Mouse (Mus musculus): ENCODE results near the gene Ndufa3. TPM values are rescaled to one million over a fixed set of nuclear protein-coding genes. Genes with fewer than 3 reads are reported as not detected.

Ndufa3 gene
- polyA plus RNA-seq, 1 experiment from 2014 or later: 367 TPM

DNA sequence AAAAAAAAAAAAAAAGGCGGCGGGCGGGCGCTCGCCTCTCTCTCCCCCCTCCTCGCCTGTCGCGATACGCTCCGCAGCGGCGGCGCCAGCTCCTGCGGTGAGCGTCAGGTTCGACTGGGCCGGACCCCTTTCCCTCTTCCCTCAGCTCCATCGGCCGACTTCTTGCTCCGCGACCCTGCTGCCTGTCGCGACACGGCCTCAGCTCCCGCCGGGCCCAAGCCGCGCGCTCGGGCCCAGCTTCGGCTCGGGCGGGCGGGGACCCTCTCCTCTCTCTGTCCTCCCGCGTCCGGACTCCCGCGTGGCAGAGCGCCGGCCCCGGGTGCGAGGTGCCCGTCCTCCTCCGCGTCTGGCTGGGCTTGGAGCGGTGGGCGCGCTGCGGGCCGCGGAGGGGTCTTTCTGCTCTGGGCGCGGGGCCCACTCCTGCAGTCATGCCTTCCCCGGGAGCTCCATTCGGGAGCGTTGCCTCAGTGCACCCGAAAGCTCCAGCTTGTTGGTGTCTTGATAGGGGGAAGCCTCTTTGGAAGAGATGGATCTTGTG is 28.4 kb downstream of the Ndufa3 start:
- ATAC-seq (ENCODE audit: insufficient number of reproducible peaks, insufficient read depth, low FRiP score, low TSS enrichment): no peak
- Histone ChIP-seq H3K4me2 (replicated peaks) (peak overlapping the region; percentile 86), H3K36me3 (peaks cover 36% of the 10 kb centered on the region), H3K4me3 (peak overlapping the region; percentile 98), H3K4me1 (peaks cover 27% of the 10 kb centered on the region), H3K27me3 (no peaks in the 10 kb centered on the region), H3K27ac (peak overlapping the region; percentile 97), H3K9me3 (no peaks in the 10 kb centered on the region), H3K9ac (peak overlapping the region; percentile 99)
- under 1% methylated on average over 45 of the region's 58 CpGs for WGBS

- ATAC-seq (ENCODE audit: insufficient number of reproducible peaks, insufficient read depth, low FRiP score, low TSS enrichment): no peak
- Histone ChIP-seq H3K4me3 (peak overlapping the region; percentile 98), H3K27me3 (no peaks in the 10 kb centered on the region), H3K4me2 (replicated peaks) (peak overlapping the region; percentile 86), H3K4me1 (peaks cover 27% of the 10 kb centered on the region), H3K27ac (peak overlapping the region; percentile 97; the same call in 1 of the 2 replicates), H3K36me3 (peaks cover 36% of the 10 kb centered on the region), H3K9me3 (no peaks in the 10 kb centered on the region), H3K9ac (peak overlapping the region; percentile 99)
- 17% methylated on average over 9 of the region's 9 CpGs for WGBS
Measured at GRCm38 (mm10) chr7:3646188-3646587, 29.0 kb downstream of the Ndufa3 start.

DNA sequence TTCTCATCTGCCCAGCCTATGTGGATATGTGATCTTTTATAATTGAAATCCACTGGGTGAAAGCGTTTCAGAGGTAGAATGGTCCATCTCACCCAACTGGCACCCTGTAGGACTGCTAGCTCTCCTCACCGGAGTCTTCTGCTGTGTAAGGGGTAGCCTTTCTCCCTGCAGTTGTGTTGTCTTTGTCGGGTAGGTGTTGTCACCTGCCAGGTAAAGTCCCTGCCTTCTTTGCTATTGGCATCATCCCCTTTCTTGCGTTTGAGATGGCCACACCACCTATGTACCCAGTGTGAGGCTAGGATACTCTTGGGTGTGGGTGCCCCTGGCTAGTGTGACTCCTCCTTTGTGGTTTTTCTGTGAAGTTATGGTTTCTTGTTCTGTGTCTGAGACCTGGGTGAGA is 29.5 kb downstream of the Ndufa3 start:
- WGBS: 73% methylated on average over 4 of the region's 4 CpGs
- Histone ChIP-seq H3K4me2 (replicated peaks) (peak overlapping the region; percentile 86), H3K4me1 (peaks cover 27% of the 10 kb centered on the region), H3K9ac (peak overlapping the region; percentile 99), H3K9me3 (no peaks in the 10 kb centered on the region), H3K27me3 (no peaks in the 10 kb centered on the region), H3K36me3 (peaks cover 36% of the 10 kb centered on the region), H3K27ac (no peak overlapping the region), H3K4me3 (peak overlapping the region; percentile 98)
- no peak for ATAC-seq (ENCODE audit: insufficient number of reproducible peaks, insufficient read depth, low FRiP score, low TSS enrichment)

GRCm38 (mm10) chr7:3656966-3657365 is 39.8 kb downstream of the Ndufa3 start:
- H3K9ac ChIP-seq: no peak overlapping the region
- H3K27me3 ChIP-seq: no peaks in the 10 kb centered on the region
- H3K4me3 ChIP-seq: no peak overlapping the region
- H3K27ac ChIP-seq: no peak overlapping the region
- no peak overlapping the region for H3K4me2 ChIP-seq (replicated peaks)
- H3K4me1 ChIP-seq: no peaks in the 10 kb centered on the region
- H3K9me3 ChIP-seq: no peaks in the 10 kb centered on the region
- H3K36me3 ChIP-seq: peaks cover 98% of the 10 kb centered on the region
- WGBS: 88% methylated on average over 4 of the region's 4 CpGs
- no peak for ATAC-seq (ENCODE audit: insufficient number of reproducible peaks, insufficient read depth, low FRiP score, low TSS enrichment)

DNA sequence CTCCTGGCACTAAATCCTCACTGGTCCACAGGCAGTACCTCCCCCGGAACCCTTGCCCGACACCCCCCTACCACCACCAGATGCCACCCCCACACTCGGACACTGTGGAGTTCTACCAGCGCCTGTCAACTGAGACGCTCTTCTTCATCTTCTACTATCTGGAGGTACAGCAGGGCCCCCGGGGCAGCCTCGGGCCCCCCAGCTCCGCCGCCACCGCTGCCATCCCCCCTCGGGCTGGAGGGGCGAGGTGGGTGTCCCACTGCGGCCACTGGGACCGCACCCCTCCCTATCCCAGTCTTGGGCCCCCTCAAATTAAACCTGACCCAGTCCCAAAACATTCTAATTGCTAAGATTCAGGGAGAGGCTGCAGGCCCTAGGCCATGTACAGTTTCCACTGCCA is 41.4 kb downstream of the Ndufa3 start:
- no peaks in the 10 kb centered on the region for H3K27me3 ChIP-seq
- no peak overlapping the region for H3K4me2 ChIP-seq (replicated peaks)
- no peak overlapping the region for H3K4me3 ChIP-seq
- peaks cover 2% of the 10 kb centered on the region for H3K4me1 ChIP-seq
- no peak for ATAC-seq (ENCODE audit: insufficient number of reproducible peaks, insufficient read depth, low FRiP score, low TSS enrichment)
- no peak overlapping the region for H3K9ac ChIP-seq
- H3K36me3 ChIP-seq: peaks cover 95% of the 10 kb centered on the region
- 97% methylated on average over 14 of the region's 14 CpGs for WGBS
- H3K9me3 ChIP-seq: no peaks in the 10 kb centered on the region
- H3K27ac ChIP-seq: no peak overlapping the region

- Histone ChIP-seq H3K36me3 (peaks cover 34% of the 10 kb centered on the region), H3K27ac (peak overlapping the region; percentile 88), H3K9me3 (no peaks in the 10 kb centered on the region), H3K27me3 (no peaks in the 10 kb centered on the region), H3K9ac (peak overlapping the region; percentile 79), H3K4me3 (peak overlapping the region; percentile 72), H3K4me1 (peaks cover 11% of the 10 kb centered on the region), H3K4me2 (replicated peaks) (peak overlapping the region; percentile 73)
- peak; percentile 11; the same call in 1 of the 2 replicates for ATAC-seq (ENCODE audit: insufficient number of reproducible peaks, insufficient read depth, low FRiP score, low TSS enrichment)
- WGBS: 35% methylated on average over 15 of the region's 15 CpGs
Measured at GRCm38 (mm10) chr7:3664524-3665214, 47.5 kb downstream of the Ndufa3 start.

GRCm38 (mm10) chr7:3665215-3666114 is 48.3 kb downstream of the Ndufa3 start, which contains the start of gene Leng1:
TSS of gene Leng1 (minus strand) at chr7:3665840.
- peaks cover 11% of the 10 kb centered on the region for H3K4me1 ChIP-seq
- H3K36me3 ChIP-seq: peaks cover 26% of the 10 kb centered on the region
- H3K4me3 ChIP-seq: peak within 1 kb of the TSS; percentile 72
- peak; percentile 97 for ATAC-seq (ENCODE audit: insufficient number of reproducible peaks, insufficient read depth, low FRiP score, low TSS enrichment)
- 4% methylated on average over 45 of the region's 45 CpGs for WGBS
- H3K27me3 ChIP-seq: no peaks in the 10 kb centered on the region
- no peaks in the 10 kb centered on the region for H3K9me3 ChIP-seq
- peak within 1 kb of the TSS; percentile 73 for H3K4me2 ChIP-seq (replicated peaks)
- H3K27ac ChIP-seq: peak within 1 kb of the TSS; percentile 88
- peak within 1 kb of the TSS; percentile 79 for H3K9ac ChIP-seq

DNA sequence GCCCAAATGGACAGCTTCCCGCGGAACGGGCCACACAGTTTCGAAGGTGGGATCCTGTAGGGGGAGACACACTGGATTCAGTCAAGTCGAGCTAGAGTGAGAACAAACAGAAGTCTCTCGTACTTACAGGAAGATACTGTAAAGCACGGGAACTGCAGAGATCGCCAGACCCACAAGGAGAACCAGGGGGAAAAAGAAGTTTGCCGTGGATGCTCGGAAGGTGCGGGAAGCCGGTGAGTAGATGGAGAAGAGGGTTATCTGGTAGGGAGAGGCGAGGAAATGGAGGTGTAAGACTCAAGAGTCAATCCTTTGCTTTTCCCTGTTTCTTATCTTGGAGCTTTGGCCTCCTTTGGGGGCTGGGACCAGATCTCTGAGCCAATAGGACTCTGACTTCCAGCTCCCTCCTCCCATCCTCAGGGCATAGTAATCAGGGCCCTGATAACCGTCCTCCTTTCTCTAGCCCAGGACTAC is 49.8 kb downstream of the Ndufa3 start:
- no peaks in the 10 kb centered on the region for H3K27me3 ChIP-seq
- no peak for ATAC-seq (ENCODE audit: insufficient number of reproducible peaks, insufficient read depth, low FRiP score, low TSS enrichment)
- H3K4me3 ChIP-seq: no peak overlapping the region
- H3K9me3 ChIP-seq: no peaks in the 10 kb centered on the region
- no peak overlapping the region for H3K27ac ChIP-seq
- WGBS: 19% methylated on average over 14 of the region's 14 CpGs
- H3K9ac ChIP-seq: no peak overlapping the region
- H3K4me1 ChIP-seq: peaks cover 11% of the 10 kb centered on the region
- H3K4me2 ChIP-seq (replicated peaks): peak overlapping the region; percentile 15; the same call in 1 of the 2 replicates
- peaks cover 13% of the 10 kb centered on the region for H3K36me3 ChIP-seq

Small RNAs within 50 kb of the gene (microRNA-seq; reads per million reads assigned to microRNA genes)
- gene Gm25100: not detected
- 3.3 reads per million, percentile 15 among the genes with 10 or more reads in this experiment for gene Mir3572

Other genes starting within 250 kb of the Ndufa3 start
- 7.3 and 7.5 TPM in 2 replicates for gene Cacng8, start 226.7 kb upstream of the Ndufa3 start, polyA plus RNA-seq (2016; fragmentation: Nextera tagmentation; extraction: Ambion mirVana)
- gene Cacng6, start 193.2 kb upstream of the Ndufa3 start, polyA plus RNA-seq (2016; fragmentation: Nextera tagmentation; extraction: Ambion mirVana): 1.7 and 2.2 TPM in 2 replicates
- not detected in 2 replicates for gene Tarm1, start 114.7 kb upstream of the Ndufa3 start, polyA plus RNA-seq (2016; fragmentation: Nextera tagmentation; extraction: Ambion mirVana)
- gene Oscar, start 1.2 kb upstream of the Ndufa3 start, polyA plus RNA-seq (2016; fragmentation: Nextera tagmentation; extraction: Ambion mirVana): 0.22 and 0.23 TPM in 2 replicates
- gene Tfpt, start 12.6 kb downstream of the Ndufa3 start, polyA plus RNA-seq (2016; fragmentation: Nextera tagmentation; extraction: Ambion mirVana): 38.0 and 38.8 TPM in 2 replicates
- gene Prpf31, start 12.6 kb downstream of the Ndufa3 start, polyA plus RNA-seq (2016; fragmentation: Nextera tagmentation; extraction: Ambion mirVana): 129 and 130 TPM in 2 replicates
- 65.5 and 66.1 TPM in 2 replicates for gene Cnot3, start 27.9 kb downstream of the Ndufa3 start, polyA plus RNA-seq (2016; fragmentation: Nextera tagmentation; extraction: Ambion mirVana)
- 23.4 and 24.6 TPM in 2 replicates for gene Leng1, start 48.5 kb downstream of the Ndufa3 start, polyA plus RNA-seq (2016; fragmentation: Nextera tagmentation; extraction: Ambion mirVana)
- 6.2 and 7.4 TPM in 2 replicates for gene Tmc4, start 60.2 kb downstream of the Ndufa3 start, polyA plus RNA-seq (2016; fragmentation: Nextera tagmentation; extraction: Ambion mirVana)
- 283 and 284 TPM in 2 replicates for gene Tsen34, start 75.5 kb downstream of the Ndufa3 start, polyA plus RNA-seq (2016; fragmentation: Nextera tagmentation; extraction: Ambion mirVana)
- gene Mboat7, start 76.2 kb downstream of the Ndufa3 start, polyA plus RNA-seq (2016; fragmentation: Nextera tagmentation; extraction: Ambion mirVana): 58.3 and 60.8 TPM in 2 replicates
- 1,360 and 1,379 TPM in 2 replicates for gene Rps9, start 86.6 kb downstream of the Ndufa3 start, polyA plus RNA-seq (2016; fragmentation: Nextera tagmentation; extraction: Ambion mirVana)
- 0.08 TPM in 1 of 2 replicates, not detected in the other for gene Pirb, start 103.0 kb downstream of the Ndufa3 start, polyA plus RNA-seq (2016; fragmentation: Nextera tagmentation; extraction: Ambion mirVana)
- gene Gm15448, start 208.3 kb downstream of the Ndufa3 start, polyA plus RNA-seq (2016; fragmentation: Nextera tagmentation; extraction: Ambion mirVana): not detected in 2 replicates
- 0.09 and 0.17 TPM in 2 replicates for gene Pira2, start 227.7 kb downstream of the Ndufa3 start, polyA plus RNA-seq (2016; fragmentation: Nextera tagmentation; extraction: Ambion mirVana)